Mouse (Mus musculus) lung, postnatal 10 days (tissue): ENCODE data around the gene Apoe.

Experiments used
- DNase-seq: peaks from one replicate; pipeline ENCODE4 v3.0.0; 2021

Apoe gene

GRCm38 (mm10) chr7:19698907-19699826 is at the start of gene Apoe:
Gene Apoe, minus strand, starts transcription at chr7:19699188.
- peak; percentile 77 for DNase-seq

DNA sequence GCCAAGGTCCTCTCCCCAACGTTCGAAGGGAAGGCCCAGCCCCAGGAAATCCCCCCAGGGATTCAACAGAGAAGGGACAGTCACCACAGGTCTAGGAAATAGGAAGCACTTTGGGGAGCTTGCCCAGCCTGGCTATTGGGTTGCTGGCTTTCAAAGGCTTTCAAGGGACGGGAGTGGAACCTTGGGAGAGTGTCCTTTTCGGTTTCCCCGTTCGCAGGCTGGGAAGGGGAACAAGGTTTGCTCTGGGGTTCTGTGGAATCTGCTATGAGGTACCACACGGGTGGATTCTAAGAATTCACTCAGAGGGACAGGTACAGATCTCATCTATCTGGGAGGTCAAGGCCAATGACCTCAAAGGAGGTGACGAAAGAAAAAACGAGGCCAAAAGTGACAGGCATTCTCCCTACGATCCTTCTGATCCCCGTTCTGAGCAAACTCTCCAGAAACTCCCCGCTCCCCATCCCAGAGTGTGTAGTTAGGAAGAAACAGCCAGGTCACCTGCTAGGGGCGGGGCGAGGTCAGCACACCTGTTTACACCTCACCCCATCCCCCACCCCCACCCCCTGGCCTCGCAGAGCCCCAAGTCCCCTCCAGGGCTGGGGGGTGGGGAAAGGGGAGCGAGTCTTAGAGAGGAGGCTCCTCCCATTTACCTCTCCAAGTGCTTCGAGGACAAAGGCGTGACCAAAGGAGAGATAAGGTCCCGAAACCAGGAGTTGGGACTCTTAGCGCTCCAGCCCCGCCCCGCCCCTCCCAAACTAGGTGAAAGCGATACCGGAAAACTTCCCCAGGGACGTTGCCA is 48.6 kb upstream of the Apoe start:
- peak; percentile 75 for DNase-seq

- no peak for DNase-seq
Measured at GRCm38 (mm10) chr7:19746426-19747201, 47.6 kb upstream of the Apoe start.

DNA sequence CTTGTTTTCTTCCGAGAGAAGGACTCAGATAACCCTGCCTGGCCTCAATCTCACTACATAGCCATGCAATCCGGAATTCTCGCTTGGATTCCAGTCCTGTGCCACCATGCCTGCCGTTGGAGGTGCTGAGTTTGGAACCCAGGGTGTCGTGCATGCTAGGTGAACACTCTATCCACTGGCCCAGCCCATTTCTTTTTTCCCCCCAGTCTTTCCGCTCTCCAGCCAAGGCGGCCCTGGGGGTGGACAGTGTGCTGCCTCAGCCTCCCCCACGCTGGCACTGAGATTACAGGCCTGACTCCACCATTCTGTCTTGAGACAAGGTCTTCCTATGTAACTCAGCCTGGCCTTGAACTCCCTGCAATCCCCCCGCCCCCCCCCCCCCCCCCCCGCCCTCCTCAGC is 47.0 kb upstream of the Apoe start:
- DNase-seq = no peak

- DNase-seq = peak; percentile 59
Measured at GRCm38 (mm10) chr7:19744590-19745385, 45.8 kb upstream of the Apoe start.

DNA sequence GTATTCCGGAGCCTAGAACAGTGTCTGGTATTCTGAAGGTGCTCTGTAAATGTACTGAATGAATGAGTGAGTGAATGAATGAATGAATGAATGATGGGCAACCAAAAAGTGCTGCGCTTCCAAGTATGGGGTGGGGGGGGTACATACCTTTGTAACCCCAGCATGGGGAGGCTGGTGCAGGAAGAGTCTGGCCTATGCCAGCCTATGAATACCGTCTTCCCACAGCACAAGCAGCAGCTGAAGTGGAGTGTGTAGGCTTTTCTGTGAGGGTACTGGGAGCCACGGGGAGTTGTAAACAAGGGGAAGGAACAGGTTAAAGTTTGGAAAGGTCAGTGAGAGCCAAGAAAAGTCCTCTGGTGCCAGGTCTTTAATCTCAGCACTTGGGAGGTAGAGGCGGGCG is 44.8 kb upstream of the Apoe start:
- DNase-seq = no peak

DNA sequence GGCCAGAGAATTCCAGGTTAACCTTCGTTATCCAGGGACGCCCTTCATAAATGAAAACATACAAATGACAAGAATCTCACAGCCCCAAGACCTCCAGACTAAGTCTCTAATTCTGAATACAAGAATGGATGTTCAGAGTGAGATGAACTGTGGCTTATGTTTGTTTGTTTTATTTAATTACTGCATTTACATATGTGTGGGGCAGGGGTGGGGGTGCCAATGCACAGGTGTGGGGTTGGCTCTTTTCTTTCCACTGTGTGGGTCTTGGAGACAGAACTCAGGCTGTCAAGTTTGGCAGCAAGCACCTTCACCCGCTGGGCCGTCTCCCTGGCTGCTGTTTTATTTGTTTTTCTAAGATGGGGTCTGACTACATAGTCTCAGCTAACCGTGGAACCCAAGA is 43.5 kb upstream of the Apoe start:
- no peak for DNase-seq

DNA sequence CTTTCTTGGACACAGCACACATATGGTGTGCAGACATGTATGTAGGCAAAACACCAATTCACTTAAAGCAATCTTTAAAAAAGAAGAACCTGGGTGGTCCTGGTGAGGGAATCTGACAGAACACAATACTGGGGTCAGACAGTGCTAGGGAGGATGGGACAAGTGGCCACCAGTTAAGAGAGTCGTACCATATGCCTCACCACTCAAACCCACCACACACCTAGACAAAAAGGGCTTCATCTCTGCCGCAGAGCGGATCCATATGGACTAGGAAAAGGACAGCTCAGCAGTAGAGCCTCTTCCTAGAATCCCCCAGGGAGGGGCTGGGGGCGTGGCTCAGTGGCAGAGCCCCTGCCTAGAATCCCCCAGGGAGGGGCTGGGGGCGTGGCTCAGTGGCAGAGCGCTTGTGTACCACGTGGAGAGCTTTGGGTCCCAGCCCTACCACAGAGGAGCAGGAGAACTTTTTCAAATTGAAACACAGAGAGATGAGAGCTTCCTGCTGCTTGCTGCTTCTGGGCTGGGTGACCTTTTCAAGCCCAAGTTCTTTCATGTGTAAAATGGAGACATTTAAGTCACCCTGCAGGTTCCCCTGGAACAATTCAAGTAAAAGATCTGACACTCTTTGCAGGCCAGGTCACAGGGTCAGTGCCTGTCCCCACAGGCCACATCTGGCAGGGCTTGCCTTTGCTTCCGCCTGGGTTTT is 42.5 kb upstream of the Apoe start:
- peak; percentile 73 for DNase-seq

- peak; percentile 38 for DNase-seq
Measured at GRCm38 (mm10) chr7:19740269-19740668, 41.3 kb upstream of the Apoe start.

GRCm38 (mm10) chr7:19738771-19739170 is 39.8 kb upstream of the Apoe start:
- peak; percentile 28 for DNase-seq

DNA sequence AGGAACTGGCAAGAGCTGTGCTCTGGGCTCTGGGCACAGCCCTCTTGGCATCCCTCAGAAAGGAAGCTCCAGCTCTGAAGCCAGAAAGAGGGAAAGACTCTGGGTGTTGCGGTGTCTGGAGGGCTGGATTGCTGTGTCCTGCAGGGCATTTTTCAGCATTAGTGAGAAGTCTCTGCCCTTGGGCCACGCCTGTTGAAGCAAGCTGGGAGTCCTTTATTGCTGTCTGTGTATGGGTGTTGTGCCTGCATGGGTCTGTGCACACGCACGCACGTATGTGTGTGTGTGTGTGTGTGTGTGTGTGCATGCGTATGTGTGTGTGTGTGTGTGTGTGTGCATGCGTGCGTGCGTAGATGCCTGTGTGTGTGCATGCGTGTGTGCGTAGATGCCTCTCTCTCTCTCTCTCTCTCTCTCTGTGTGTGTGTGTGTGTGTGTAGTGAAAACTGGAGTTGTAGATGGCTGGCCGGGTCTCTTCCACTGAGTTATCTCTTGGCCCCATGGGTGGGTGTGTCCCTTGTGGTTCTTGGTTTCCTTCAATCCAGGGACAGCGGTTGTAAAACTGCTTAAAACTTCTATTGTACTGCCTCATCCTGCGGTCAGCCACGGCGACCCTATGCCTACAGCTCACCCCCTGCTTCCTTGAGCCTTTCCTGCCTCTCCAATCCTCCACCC is 37.5 kb upstream of the Apoe start:
- no peak for DNase-seq

DNA sequence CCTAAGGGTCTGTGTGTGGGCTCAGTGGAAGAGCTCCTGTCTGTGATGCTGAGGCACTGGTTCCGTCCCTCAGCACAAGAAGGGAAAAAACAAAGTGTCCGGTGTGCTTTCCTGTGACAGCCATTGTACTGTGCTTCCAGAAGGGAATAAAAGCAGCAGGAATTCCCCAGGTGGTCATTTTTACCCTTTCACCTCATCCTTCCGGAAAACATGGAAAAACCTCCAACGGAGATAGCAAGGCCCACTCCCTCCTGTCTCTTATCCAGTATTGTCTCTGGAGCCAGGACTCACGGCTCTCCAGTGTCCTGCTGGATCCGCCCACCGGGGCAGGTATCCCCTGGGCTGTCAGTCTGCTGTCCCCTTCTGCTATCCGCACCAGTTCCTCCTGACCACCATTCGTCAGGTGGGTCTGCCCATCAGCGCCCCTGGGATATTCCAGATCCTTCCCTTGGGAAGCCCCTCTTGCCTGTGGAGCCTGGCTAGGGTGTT is 35.2 kb upstream of the Apoe start:
- DNase-seq = no peak

GRCm38 (mm10) chr7:19726541-19726940 is 27.6 kb upstream of the Apoe start:
- DNase-seq = no peak

GRCm38 (mm10) chr7:19724167-19724566 is 25.2 kb upstream of the Apoe start:
- peak; percentile 55 for DNase-seq

DNA sequence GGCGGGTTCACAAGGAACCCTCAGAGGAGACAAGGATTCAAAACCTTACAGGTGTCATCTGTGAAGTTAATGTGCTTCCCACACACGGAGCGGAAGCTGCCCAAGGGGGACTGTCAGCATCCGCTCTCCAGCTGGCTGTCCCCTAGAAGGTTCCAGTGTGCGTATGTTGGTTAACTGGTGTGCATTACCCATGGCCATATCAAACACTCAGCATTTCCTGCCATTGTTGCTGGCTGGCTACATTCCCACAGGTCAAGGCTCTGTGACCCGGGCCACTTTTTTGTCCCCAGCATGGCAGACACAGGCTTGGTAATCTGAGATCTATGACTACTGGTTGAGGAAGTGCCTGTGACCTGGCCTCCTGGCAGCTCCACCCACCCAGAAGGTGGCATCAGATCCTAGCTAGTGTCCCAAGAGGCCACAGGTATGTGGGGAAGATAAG is 23.8 kb upstream of the Apoe start:
- peak; percentile 76 for DNase-seq

- no peak for DNase-seq
Measured at GRCm38 (mm10) chr7:19719200-19719599, 20.2 kb upstream of the Apoe start.

DNA sequence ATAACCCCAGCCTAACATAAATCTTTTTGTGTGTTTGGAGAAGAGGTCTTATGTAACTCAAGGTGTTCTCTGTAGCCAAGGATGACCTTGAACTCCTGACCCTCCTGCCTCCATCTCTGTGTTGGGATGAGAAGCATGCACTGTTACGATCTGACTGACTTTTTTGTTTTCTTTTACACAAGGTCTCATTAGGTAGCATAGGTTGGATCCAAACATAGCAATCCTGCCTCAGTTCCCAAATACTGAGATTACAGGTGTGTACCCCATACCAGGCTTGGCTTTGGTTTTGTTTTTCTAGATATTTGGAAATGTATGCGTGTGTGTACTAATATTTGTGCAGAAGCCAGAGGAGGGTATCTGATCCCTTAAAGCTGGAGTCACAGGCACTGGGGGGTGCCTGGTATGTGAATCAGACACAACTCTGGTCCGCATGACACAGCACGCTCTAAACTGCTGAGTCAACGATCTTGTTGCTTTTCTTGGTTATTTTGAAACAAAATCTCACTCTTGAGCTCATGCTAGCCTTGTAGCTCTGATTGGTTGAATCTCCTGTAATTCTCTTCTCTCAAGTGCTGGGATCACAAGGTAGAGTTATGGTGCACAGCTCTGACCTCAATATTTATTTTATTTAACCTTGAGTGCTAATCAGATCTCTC is 19.4 kb upstream of the Apoe start:
- no peak for DNase-seq

GRCm38 (mm10) chr7:19717346-19717745 is 18.4 kb upstream of the Apoe start:
- no peak for DNase-seq

- no peak for DNase-seq
Measured at GRCm38 (mm10) chr7:19716822-19717221, 17.8 kb upstream of the Apoe start.

GRCm38 (mm10) chr7:19716055-19716682 is 17.2 kb upstream of the Apoe start:
- DNase-seq = no peak
